Mouse (Mus musculus) kidney, postnatal 14 days (tissue): ENCODE results near the gene Zmiz2.
"Not testable (repeated sequence)": the region's sequence is repeated elsewhere in the genome, so short reads cannot be mapped to it uniquely, and the experiment has no call there.

ENCODE experiments used
- DNase-seq: peaks from one replicate; pipeline ENCODE4 v3.0.0; 2022; ENCODE audit warnings: mixed read lengths

Zmiz2 gene

GRCm38 (mm10) chr11:6402515-6403510 lies 13.9 kb downstream of the Zmiz2 start:
- peak; percentile 74 for DNase-seq

DNA sequence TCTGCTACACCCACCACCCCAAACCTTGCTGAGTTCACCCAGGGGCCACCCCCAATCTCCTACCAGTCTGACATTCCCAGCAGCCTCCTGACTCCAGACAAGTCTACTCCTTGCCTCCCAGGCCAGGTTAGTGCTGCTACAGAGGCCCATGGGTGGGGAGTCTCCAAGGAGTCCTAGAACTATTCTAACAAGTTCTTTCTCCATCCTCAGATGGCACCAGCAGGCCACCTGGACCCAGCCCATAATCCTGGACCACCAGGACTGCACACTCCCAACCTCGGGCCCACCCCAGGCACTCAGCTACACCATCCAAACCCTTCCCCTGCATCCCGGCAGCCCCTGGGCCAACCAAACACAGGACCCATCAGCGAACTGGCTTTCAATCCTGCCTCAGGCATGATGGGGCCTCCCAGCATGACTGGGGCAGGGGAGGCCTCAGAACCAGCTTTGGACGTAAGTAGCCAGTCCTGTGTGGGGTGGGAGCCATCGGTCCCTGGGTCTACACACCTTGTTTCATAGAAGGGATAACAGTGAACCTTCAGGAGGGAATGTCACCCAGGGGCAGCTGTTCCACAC lies 15.0 kb downstream of the Zmiz2 start:
- DNase-seq: no peak

DNA sequence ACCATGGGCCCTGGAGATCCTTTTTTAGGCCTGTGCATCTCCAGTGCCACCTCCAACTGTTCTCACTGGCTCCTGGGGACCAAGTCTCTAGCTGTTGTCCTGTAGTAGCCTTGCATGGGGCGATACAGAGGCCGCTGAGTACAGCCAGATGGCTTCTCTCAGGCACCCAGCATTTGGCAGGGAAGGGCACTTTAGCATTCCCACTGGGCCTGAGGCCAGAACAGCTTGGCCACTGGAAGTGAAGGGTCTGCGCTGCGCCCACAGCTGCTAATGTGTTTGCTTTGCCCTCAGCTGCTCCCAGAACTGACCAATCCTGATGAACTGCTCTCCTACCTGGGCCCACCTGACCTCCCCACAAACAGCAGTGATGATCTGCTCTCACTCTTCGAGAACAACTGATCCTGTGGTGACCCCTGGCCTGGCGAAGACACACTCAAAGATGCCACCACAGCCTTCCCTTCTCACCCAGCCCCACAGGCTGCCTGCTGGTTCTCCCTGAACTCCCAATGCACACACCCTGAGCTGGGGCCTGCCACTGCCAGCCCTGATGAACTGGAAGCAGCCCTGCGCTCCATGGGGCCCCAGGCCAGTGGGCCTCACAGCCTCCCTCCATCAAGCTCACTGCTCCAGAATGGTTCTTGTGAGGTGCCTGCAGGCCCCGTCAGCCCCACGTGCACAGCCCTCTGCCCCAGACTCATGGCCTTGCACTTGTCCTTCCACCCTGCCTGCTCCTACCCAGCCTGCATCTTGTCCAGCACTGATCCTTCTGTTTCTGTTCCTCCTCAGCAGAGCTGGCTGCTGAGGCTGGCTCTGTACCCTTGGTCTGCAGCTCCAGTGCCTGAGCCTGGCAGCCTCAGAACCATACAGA lies 16.1 kb downstream of the Zmiz2 start:
- no peak for DNase-seq

- DNase-seq: peak; percentile 80
These were observed 16.8 kb downstream of the Zmiz2 start for GRCm38 (mm10) chr11:6405591-6406081.

DNA sequence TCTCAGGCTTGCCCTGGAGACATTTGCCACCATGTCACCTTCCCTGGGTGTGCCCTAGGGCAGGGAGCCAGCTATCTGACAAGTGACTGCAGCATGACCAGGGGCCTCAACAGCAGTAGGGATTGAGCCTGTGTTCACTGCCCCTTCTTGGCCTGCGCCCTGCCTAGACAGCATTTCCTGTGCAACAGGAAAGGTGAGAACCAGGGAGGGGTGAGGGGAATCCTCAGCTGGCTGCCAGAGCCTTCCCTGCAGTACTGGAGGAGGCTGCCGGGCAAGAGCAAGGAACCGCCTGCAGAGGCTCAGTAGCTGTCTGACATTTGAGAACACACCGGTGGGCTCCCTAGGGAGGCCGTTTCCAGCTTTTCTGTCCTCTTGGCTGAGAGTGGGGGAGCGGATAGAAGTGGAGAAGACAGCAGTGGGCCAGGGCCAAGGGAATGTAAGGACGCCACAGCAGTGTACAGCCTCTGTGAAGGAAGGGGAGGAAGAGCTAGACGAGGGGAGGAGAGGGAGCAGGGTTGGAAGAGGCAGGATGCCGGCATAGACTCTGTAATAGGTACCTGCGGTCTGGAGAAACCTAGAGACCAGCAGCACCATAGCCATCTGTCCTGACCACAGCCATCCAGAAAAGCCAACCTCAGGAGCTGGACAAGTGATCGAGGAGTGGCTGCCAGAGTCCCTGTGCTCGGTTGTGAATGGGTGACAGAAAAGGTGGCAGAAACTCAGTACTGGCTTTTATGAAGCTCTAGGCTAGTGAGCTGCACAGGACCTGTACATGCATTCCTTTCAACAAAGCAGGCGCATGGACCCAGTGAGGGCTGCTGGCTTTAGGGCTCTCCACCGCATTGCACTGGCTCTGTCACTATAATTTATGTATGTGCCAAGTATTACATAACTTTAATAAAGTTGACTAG lies 17.6 kb downstream of the Zmiz2 start:
- peak; percentile 92 for DNase-seq

GRCm38 (mm10) chr11:6407162-6407621 lies 18.3 kb downstream of the Zmiz2 start:
- no peak for DNase-seq

DNA sequence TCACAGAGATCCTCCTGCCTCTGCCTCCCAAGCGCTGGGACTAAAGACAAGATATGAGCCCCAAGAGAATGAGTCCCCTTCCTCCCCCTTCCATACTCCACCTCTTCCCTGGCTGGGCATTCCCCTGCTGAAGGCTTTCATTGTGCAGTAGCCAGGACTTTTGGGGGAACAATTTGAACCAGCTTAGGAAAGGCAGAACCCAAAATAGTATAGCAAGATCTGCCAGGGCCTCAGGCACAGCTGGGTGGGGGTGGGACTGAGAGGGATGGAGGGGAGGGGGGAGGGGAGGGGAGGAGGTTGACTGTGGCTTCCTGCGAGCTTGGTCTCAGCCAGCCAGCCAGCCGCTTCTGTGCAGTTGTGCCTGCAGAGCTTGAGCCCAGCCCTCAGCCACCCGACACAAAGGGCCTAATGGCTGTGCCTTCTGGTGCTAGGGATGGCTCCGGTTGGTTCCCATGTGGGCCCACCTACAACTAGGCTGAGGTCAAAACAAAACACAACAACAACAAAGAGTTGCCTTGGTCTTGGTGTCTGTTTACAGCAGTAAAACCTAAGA lies 21.3 kb downstream of the Zmiz2 start:
- no peak for DNase-seq

DNA sequence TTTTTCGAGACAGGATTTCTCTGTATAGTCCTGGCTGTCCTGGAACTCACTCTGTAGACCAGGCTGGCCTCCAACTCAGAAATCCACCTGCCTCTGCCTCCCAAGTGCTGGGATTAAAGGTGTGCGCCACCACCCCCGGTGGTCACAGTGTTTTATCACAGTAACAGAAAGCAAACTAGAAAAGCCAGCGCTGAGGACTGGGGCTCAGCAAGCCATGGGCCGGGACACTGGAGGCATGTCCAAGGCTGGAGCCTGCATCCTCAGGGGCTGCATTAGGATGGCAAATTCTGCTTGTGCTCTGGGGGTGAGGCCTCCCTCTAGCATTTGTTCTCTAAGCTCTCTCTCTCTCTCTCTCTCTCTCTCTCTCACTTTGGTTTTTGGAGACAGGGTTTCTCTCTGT lies 21.9 kb downstream of the Zmiz2 start:
- not testable (repeated sequence) for DNase-seq

GRCm38 (mm10) chr11:6411684-6412083 lies 22.8 kb downstream of the Zmiz2 start:
- peak; percentile 85 for DNase-seq

DNA sequence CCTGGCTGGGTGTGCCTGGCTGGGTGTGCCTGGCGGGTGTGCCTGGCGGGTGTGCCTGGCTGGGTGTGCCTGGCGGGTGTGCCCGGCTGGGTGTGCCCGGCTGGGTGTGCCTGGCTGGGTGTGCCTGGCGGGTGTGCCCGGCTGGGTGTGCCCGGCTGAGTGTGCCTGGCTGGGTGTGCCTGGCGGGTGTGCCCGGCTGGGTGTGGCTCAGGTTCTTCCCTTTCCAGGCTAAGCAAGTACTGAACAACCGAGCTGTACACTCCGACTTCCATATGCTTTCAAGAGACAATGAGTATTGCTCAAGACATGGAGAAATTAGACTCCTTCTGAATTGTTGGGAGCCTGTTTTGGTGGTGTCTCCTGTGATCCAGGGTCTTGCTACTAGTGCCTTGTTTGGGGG lies 24.4 kb downstream of the Zmiz2 start:
- no peak for DNase-seq

DNA sequence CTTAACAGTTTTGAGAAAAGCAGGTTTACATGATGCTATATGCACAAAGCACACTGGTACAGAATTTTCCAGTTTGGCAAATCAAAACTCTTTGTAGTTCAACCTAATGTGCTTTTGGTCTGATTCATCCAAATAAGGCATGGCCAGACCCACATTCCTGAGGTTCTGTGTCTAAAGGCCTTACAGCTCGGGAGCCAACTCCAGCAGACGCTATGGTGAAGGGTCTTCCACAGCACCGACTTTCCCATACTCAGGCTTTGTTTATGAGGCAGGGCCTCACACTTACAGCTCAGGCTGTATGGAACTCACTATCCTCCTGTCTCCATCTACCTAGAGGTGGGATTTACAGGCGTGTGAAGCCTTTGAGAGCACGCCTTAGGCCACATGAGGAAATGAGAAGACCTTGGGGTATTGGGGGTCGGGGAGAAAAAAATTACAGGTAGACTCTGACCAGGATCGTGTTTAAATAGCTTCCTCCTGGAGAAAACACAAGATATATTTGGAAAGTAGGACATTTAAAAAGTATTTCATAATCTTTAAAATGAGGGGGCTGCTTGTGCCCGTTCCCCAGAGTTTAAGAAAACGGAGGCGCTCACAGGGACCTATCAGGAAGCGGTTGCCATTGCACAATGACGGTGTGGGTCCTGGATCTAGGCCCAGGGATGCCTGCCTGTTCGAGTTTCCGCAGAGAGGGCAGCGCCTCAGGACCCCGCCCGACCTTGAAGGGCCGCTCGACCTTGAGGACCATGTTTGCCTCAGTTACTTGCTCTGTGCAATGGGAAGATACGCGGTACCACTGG lies 26.1 kb downstream of the Zmiz2 start, which contains the start of gene Ppia:
Gene Ppia (plus strand): TSS at position 693 of the 800 bp plus-strand sequence.
- DNase-seq: peak; percentile 44

DNA sequence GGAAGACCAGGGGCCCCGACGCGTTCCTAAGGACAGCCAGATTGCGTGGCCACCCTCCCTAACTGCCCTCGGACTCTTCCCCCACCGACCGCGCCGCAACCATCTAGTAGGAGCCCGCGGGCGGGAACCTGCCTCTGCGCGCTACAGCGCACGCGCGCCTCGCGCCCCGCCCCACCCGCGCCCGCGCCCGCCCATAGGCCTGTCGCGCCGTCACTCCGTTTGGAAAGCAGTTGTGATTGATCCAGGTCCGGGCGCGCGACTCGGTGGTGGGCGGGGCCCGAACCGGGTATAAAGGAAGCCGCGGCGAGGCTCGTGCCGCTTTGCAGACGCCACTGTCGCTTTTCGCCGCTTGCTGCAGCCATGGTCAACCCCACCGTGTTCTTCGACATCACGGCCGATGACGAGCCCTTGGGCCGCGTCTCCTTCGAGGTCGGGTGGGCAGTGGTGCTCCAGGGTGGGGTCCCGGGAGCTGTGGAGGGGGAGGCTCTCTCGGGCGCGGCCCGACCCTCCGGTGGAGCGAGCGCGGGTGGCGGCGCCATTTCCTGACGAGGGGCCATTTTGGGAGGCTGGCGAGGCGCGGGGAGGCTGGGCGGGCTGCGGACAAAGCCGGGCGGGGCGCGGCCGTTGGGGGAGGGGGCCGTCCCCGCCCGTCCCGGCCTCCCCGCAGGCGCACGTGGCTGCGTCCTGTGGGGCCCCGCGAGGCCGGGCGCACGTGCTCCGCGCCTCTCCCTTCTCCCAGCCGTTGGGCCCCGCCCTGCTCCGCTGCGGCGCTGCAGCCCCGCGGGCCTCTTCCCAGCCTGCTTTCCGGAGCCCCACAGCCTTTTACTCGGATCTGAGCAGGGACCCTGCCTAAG lies 26.9 kb downstream of the Zmiz2 start:
- DNase-seq: peak; percentile 99

DNA sequence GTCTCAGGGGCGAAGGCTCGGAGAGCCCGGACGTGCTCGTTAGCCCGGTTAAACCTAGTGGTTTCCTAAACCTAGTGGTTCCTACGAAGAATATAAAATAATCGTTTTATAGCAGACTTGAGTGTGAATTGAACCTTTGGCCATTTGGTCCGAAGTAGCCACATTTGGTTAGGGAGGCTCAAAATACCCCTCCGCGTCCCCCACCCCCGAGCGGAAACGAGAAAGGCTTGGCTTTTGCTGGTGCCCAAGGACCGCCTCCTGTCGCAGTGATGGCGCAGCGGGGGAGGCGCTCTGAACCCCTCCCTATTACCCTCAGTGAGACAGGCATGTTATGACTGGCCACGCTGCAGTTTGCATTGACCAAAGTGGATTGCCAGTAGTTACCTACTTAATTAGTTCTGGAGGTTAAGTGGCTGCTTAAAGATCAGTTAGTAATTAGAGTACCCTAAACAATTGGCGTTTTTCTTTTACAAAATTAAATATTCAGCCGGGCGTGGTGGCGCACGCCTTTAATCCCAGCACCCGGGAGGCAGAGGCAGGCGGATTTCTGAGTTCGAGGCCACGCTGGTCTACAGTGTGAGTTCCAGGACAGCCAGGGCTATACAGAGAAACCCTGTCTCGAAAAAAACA lies 27.6 kb downstream of the Zmiz2 start:
- peak; percentile 88 for DNase-seq

GRCm38 (mm10) chr11:6417069-6417468 lies 28.2 kb downstream of the Zmiz2 start:
- no peak for DNase-seq

- no peak for DNase-seq
These were observed 28.6 kb downstream of the Zmiz2 start for GRCm38 (mm10) chr11:6417490-6417889.

DNA sequence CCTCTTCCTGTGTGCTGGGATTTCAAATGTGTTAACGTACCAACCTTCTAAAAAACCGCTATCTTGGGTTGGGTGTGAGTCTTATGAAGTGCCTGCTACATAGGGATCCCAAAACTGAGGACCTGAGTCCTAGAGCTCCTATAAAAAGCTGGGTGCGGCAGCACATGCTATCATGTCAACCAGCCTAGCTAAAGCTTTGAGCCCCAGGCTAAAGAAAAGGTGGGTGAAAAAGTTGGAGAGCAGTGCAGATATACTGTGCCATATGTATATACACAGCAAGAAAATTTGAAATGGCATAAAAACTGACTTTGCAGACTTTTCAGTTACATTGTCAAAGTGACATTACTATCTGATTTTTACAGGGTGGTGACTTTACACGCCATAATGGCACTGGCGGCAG lies 29.9 kb downstream of the Zmiz2 start:
- DNase-seq: no peak

DNA sequence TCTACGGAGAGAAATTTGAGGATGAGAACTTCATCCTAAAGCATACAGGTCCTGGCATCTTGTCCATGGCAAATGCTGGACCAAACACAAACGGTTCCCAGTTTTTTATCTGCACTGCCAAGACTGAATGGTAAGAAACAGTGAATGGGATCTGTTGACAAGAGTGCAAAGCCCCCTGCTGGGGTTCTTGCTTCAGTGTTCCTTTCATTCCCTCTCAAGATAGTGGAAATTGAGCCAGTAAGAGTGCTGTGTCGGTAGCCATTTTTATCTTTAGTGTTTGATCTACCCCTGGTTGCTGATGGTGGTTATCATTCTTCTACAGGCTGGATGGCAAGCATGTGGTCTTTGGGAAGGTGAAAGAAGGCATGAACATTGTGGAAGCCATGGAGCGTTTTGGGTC lies 30.3 kb downstream of the Zmiz2 start:
- DNase-seq: not testable (repeated sequence)

- DNase-seq: no peak
These were observed 31.4 kb downstream of the Zmiz2 start for GRCm38 (mm10) chr11:6420283-6420703.
